Mouse (Mus musculus): ENCODE measurements around the gene Ttc8. TPM values are rescaled to one million over a fixed set of nuclear protein-coding genes. Genes with fewer than 3 reads are reported as not detected.

The Ttc8 gene
- polyA plus RNA-seq, 2 experiments = 23.9 to 42.4 TPM

DNA sequence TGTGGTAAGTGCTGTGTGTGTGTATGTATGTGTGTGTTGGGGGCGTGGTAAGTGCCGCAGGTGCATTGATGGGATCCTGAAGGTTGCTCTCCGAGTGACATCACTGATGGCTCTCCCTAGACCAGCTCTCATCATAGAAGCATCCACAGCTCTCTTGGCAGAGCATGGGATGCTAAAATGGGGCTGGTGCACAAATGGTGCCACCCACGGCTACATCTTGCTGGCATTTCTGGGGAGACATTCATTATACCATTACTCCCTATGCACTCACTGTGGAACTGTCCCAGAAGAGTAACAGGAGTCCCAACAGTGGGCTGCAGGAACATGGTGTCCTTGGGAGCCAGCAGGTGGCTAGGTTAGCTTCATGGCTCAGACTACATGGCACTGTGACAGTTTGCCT is 95.5 kb downstream of the Ttc8 start:
- WGBS = 90% methylated on average over 4 of the region's 4 CpGs
- TF ChIP-seq POLR2A (IDR thresholded peaks at IDR 0.05; ENCODE audit: borderline replicate concordance, extremely low read depth, insufficient read depth, insufficient read length) = no peak

GRCm38 (mm10) chr12:99024430-99024960 is 104.1 kb downstream of the Ttc8 start:
- H3K27ac ChIP-seq (replicated peaks; ENCODE audit: low read depth, low read length) = no peak overlapping the region
- ATAC-seq (ENCODE audit: low FRiP score, low read depth) (no peak), DNase-seq (ENCODE audit: low spot score) (no peak)
- no peaks in the 10 kb centered on the region for H3K27me3 ChIP-seq (ENCODE audit: control insufficient read depth, insufficient read depth, low read length)
- H3K36me3 ChIP-seq (ENCODE audit: control insufficient read depth, insufficient read depth, low read length) = no peaks in the 10 kb centered on the region
- 87% methylated on average over 6 of the region's 6 CpGs for WGBS
- H3K9me3 ChIP-seq (ENCODE audit: control insufficient read depth, low read length) = no peaks in the 10 kb centered on the region
- no peak overlapping the region for H3K9ac ChIP-seq (ENCODE audit: low read depth, low read length, severe bottlenecking)
- no peak for TF ChIP-seq POLR2A (IDR thresholded peaks at IDR 0.05; ENCODE audit: borderline replicate concordance, extremely low read depth, insufficient read depth, insufficient read length)
- H3K4me3 ChIP-seq (replicated peaks; ENCODE audit: low read length) = no peak overlapping the region
- H3K4me1 ChIP-seq (ENCODE audit: control insufficient read depth, insufficient read depth, low read length) = no peaks in the 10 kb centered on the region
- H3K4me2 ChIP-seq (replicated peaks; ENCODE audit: low read depth, low read length, severe bottlenecking) = no peak overlapping the region

More for the DNA sequence above, 95.5 kb downstream of the Ttc8 start:
- no peak for DNase-seq (ENCODE audit: low spot score)
- no peak overlapping the region for H3K4me3 ChIP-seq (replicated peaks; ENCODE audit: low read length)
- H3K36me3 ChIP-seq (ENCODE audit: control insufficient read depth, insufficient read depth, low read length) = no peaks in the 10 kb centered on the region
- no peaks in the 10 kb centered on the region for H3K9me3 ChIP-seq (ENCODE audit: control insufficient read depth, low read length)
- H3K4me2 ChIP-seq (replicated peaks; ENCODE audit: low read depth, low read length, severe bottlenecking) = no peak overlapping the region
- H3K9ac ChIP-seq (ENCODE audit: low read depth, low read length, severe bottlenecking) = no peak overlapping the region
- H3K27ac ChIP-seq (replicated peaks; ENCODE audit: low read depth, low read length) = no peak overlapping the region
- H3K27me3 ChIP-seq (ENCODE audit: control insufficient read depth, insufficient read depth, low read length) = no peaks in the 10 kb centered on the region
- no peak for ATAC-seq (ENCODE audit: low FRiP score, low read depth)
- no peaks in the 10 kb centered on the region; the same call in 1 of the 2 replicates for H3K4me1 ChIP-seq (ENCODE audit: control insufficient read depth, insufficient read depth, low read length)

DNA sequence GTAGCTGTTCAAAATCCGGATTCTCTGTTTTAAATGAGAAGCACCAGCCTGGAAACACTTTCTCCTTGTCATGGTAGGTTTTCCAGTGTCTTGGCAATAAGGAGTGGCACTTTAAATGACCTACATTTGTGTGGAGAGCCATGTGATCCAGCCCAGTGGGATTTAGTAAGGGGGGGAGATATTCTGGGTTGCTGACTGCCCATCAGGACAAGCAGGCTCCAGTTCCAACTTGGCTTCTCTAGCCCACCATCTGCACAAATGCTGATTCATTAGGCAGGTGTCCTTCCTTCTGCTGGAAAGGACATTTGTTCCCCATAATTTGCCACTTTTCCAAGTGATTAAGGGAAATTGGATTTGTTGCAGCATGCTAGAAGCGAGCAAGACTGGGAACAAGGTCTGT is 105.9 kb downstream of the Ttc8 start:
- TF ChIP-seq POLR2A (IDR thresholded peaks at IDR 0.05; ENCODE audit: borderline replicate concordance, extremely low read depth, insufficient read depth, insufficient read length) = no peak
- no peak overlapping the region for H3K4me2 ChIP-seq (replicated peaks; ENCODE audit: low read depth, low read length, severe bottlenecking)
- no peaks in the 10 kb centered on the region for H3K4me1 ChIP-seq (ENCODE audit: control insufficient read depth, insufficient read depth, low read length)
- no peak overlapping the region for H3K4me3 ChIP-seq (replicated peaks; ENCODE audit: low read length)
- no peak overlapping the region for H3K9ac ChIP-seq (ENCODE audit: low read depth, low read length, severe bottlenecking)
- no peaks in the 10 kb centered on the region for H3K36me3 ChIP-seq (ENCODE audit: control insufficient read depth, insufficient read depth, low read length)
- DNase-seq (ENCODE audit: low spot score) (no peak), ATAC-seq (ENCODE audit: low FRiP score, low read depth) (no peak)
- no peaks in the 10 kb centered on the region for H3K9me3 ChIP-seq (ENCODE audit: control insufficient read depth, low read length)
- 66% methylated on average over 2 of the region's 2 CpGs for WGBS
- no peak overlapping the region for H3K27ac ChIP-seq (replicated peaks; ENCODE audit: low read depth, low read length)
- no peaks in the 10 kb centered on the region for H3K27me3 ChIP-seq (ENCODE audit: control insufficient read depth, insufficient read depth, low read length)

GRCm38 (mm10) chr12:99028665-99029064 is 108.3 kb downstream of the Ttc8 start:
- H3K27ac ChIP-seq (replicated peaks; ENCODE audit: low read depth, low read length) = no peak overlapping the region
- H3K9ac ChIP-seq (ENCODE audit: low read depth, low read length, severe bottlenecking) = no peak overlapping the region
- H3K4me3 ChIP-seq (replicated peaks; ENCODE audit: low read length) = no peak overlapping the region
- no peaks in the 10 kb centered on the region for H3K9me3 ChIP-seq (ENCODE audit: control insufficient read depth, low read length)
- H3K4me2 ChIP-seq (replicated peaks; ENCODE audit: low read depth, low read length, severe bottlenecking) = no peak overlapping the region
- H3K27me3 ChIP-seq (ENCODE audit: control insufficient read depth, insufficient read depth, low read length) = no peaks in the 10 kb centered on the region
- 68% methylated on average over 5 of the region's 5 CpGs for WGBS
- TF ChIP-seq POLR2A (IDR thresholded peaks at IDR 0.05; ENCODE audit: borderline replicate concordance, extremely low read depth, insufficient read depth, insufficient read length) = no peak
- ATAC-seq (ENCODE audit: low FRiP score, low read depth) (no peak), DNase-seq (ENCODE audit: low spot score) (no peak)
- H3K36me3 ChIP-seq (ENCODE audit: control insufficient read depth, insufficient read depth, low read length) = no peaks in the 10 kb centered on the region
- no peaks in the 10 kb centered on the region for H3K4me1 ChIP-seq (ENCODE audit: control insufficient read depth, insufficient read depth, low read length)

GRCm38 (mm10) chr12:99030022-99030421 is 109.6 kb downstream of the Ttc8 start:
- H3K9ac ChIP-seq (ENCODE audit: low read depth, low read length, severe bottlenecking) = no peak overlapping the region
- TF ChIP-seq POLR2A (IDR thresholded peaks at IDR 0.05; ENCODE audit: borderline replicate concordance, extremely low read depth, insufficient read depth, insufficient read length) = no peak
- ATAC-seq (ENCODE audit: low FRiP score, low read depth) = no peak
- H3K27me3 ChIP-seq (ENCODE audit: control insufficient read depth, insufficient read depth, low read length) = no peaks in the 10 kb centered on the region
- DNase-seq (ENCODE audit: low spot score) = no peak
- H3K27ac ChIP-seq (replicated peaks; ENCODE audit: low read depth, low read length) = no peak overlapping the region
- H3K4me2 ChIP-seq (replicated peaks; ENCODE audit: low read depth, low read length, severe bottlenecking) = no peak overlapping the region
- no peaks in the 10 kb centered on the region for H3K9me3 ChIP-seq (ENCODE audit: control insufficient read depth, low read length)
- H3K36me3 ChIP-seq (ENCODE audit: control insufficient read depth, insufficient read depth, low read length) = no peaks in the 10 kb centered on the region
- 47% methylated on average over 1 of the region's 1 CpGs for WGBS
- H3K4me3 ChIP-seq (replicated peaks; ENCODE audit: low read length) = no peak overlapping the region
- H3K4me1 ChIP-seq (ENCODE audit: control insufficient read depth, insufficient read depth, low read length) = no peaks in the 10 kb centered on the region

Other genes with a start within 250 kb of the Ttc8 start
- 13.1 and 16.7 TPM in 2 replicates for gene Ptpn21, start 183.2 kb upstream of the Ttc8 start, polyA plus RNA-seq (2012; rRNA removed)
- gene Ptpn21, start 183.2 kb upstream of the Ttc8 start, polyA plus RNA-seq (2014; fragmentation: Nextera tagmentation; extraction: Ambion mirVana) = 9.3 and 9.9 TPM in 2 replicates
- gene Zc3h14, start 173.6 kb upstream of the Ttc8 start, polyA plus RNA-seq (2012; rRNA removed) = 138 and 145 TPM in 2 replicates
- gene Zc3h14, start 173.6 kb upstream of the Ttc8 start, polyA plus RNA-seq (2014; fragmentation: Nextera tagmentation; extraction: Ambion mirVana) = 128 and 137 TPM in 2 replicates
- 3.1 and 4.6 TPM in 2 replicates for gene Eml5, start 19.1 kb upstream of the Ttc8 start, polyA plus RNA-seq (2012; rRNA removed)
- 2.3 and 2.6 TPM in 2 replicates for gene Eml5, start 19.1 kb upstream of the Ttc8 start, polyA plus RNA-seq (2014; fragmentation: Nextera tagmentation; extraction: Ambion mirVana)

All from limb, embryonic 14.5 days (tissue).